ENCODE assay signal across 32 mouse cellular contexts in genomic region chr7:132558141-132558736, GRCm38 (mm10). TPM values are rescaled to one million over a fixed set of nuclear protein-coding genes. Genes with fewer than 3 reads are reported as not detected.
DNase-seq lines count a peak whose midpoint lies in the region; ATAC-seq and TF ChIP-seq lines count a peak whose summit lies in the region.
"Had no signal": no experiment of that assay in that cellular context is flagged by ENCODE, and none has a peak within 500 bp of the region (broad histone marks: within the 10 kb centered on the region; RNA-seq: fewer than 3 reads in every experiment).

No protein-coding gene starts in this region.

- ATAC-seq in liver, embryonic 14.5 days (ENCODE audit: insufficient read depth), result peak; percentile 86
- ATAC-seq: activated CD4-positive, CD25-positive, alpha-beta regulatory T cell, adult 4 months; forebrain, embryonic 16.5 days; hindbrain, postnatal 0 days; intestine, postnatal 0 days; midbrain, embryonic 13.5 days had no signal

- peak; percentile 36 for DNase-seq in MEL (ENCODE audit: low read depth, low spot score)
- DNase-seq in c-Kit-positive CD71-positive TER-119-negative erythroid progenitor cells, embryonic 14.5 days (ENCODE audit: low read depth), result peak; percentile 73
- DNase-seq in fat pad, adult 2 months (ENCODE audit: extremely low read depth, low read depth, low spot score), result peak; percentile 68
- peak; percentile 50 to 63 (median 58) for DNase-seq in liver, embryonic 14.5 days (ENCODE audit: low read depth in 3 of 3, low spot score in 3 of 3)
- DNase-seq in heart, postnatal 25 days (ENCODE audit: low spot score), result no peak
- no peak for DNase-seq in layer of hippocampus, postnatal 14 days (ENCODE audit: low spot score in 2 of 2)
- DNase-seq in right cerebral cortex, postnatal 14 days, result no peak
- DNase-seq in lung, postnatal 10 days, result no peak
- DNase-seq: adrenal gland, adult 8-10 months; cerebellum, adult 8-10 months; heart, adult 11 months; kidney, postnatal 25 days; layer of hippocampus, postnatal 36 days had no signal

- no peak for TF ChIP-seq POLR2A in MEL (IDR thresholded peaks at IDR 0.05; ENCODE audit: control insufficient read depth in 1 of 2, insufficient read depth in 1 of 2, low read depth in 1 of 2, low read length in 2 of 2, poor library complexity in 1 of 2)

- H3K4me3 ChIP-seq in MEL (ENCODE audit: control insufficient read depth in 1 of 2, insufficient read depth in 1 of 2, low read depth in 2 of 2, low read length in 2 of 2), result no peak overlapping the region
- H3K4me3 ChIP-seq in liver, embryonic 14.5 days (ENCODE audit: insufficient read depth in 1 of 2, low read depth in 2 of 2, low read length in 2 of 2), result no peak overlapping the region
- H3K4me3 ChIP-seq: embryonic facial prominence, embryonic 12.5 days; forebrain, embryonic 10.5 days; hindbrain, embryonic 10.5 days; layer of hippocampus, adult 2 months; limb, embryonic 13.5 days; midbrain, embryonic 13.5 days had no signal

- peak overlapping the region; percentile 21; the same call in 1 of the 2 replicates for H3K4me2 ChIP-seq in liver, embryonic 14.5 days (ENCODE audit: low read depth)
- H3K4me2 ChIP-seq: embryonic facial prominence, embryonic 12.5 days; heart, embryonic 11.5 days; limb, embryonic 13.5 days; midbrain, embryonic 13.5 days had no signal

- H3K4me1 ChIP-seq in MEL (ENCODE audit: control insufficient read depth in 1 of 2, insufficient read depth in 2 of 2, low read length in 2 of 2), result peaks cover 0 to 12% of the 10 kb centered on the region in 2 experiments; a peak in 3 of 4 replicates
- H3K4me1 ChIP-seq in liver, embryonic 14.5 days (replicated peaks; ENCODE audit: control insufficient read depth in 2 of 2, insufficient read depth in 2 of 2, low read length in 1 of 2), result peaks cover 12 to 17% of the 10 kb centered on the region in 2 experiments
- H3K4me1 ChIP-seq: embryonic facial prominence, embryonic 12.5 days; forebrain, embryonic 10.5 days; midbrain, embryonic 13.5 days had no signal

- H3K27ac ChIP-seq in MEL (ENCODE audit: control insufficient read depth, low read depth, low read length), result no peak overlapping the region
- H3K27ac ChIP-seq in liver, embryonic 14.5 days, result no peak overlapping the region
- H3K27ac ChIP-seq: embryonic facial prominence, embryonic 12.5 days; forebrain, embryonic 10.5 days; hindbrain, embryonic 10.5 days; hindbrain, postnatal 0 days; layer of hippocampus, adult 2 months; limb, embryonic 13.5 days; midbrain, embryonic 13.5 days had no signal

- intact Hi-C loops in heart, postnatal 25 days (cut with DNase I), result loop anchor here (10.0 kb wide), 1 partner anchor 1003 kb away; no protein-coding TSS in a partner anchor

- H3K79me2 ChIP-seq in MEL (ENCODE audit: control insufficient read depth, insufficient read depth, low read length, poor library complexity), result no peaks in the 10 kb centered on the region

- TF ChIP-seq RAD21 in MEL (IDR thresholded peaks at IDR 0.05; ENCODE audit: low read depth, low read length), result no peak

- WGBS in liver, embryonic 14.5 days (ENCODE audit: insufficient replicate concordance), result 32% methylated on average over 7 of the region's 7 CpGs

- no peaks in the 10 kb centered on the region for H3K9me3 ChIP-seq in MEL (replicated peaks; ENCODE audit: insufficient read depth, low read length)
- no peaks in the 10 kb centered on the region for H3K9me3 ChIP-seq in liver, embryonic 14.5 days (ENCODE audit: control insufficient read depth, low read length)
- H3K9me3 ChIP-seq: embryonic facial prominence, embryonic 12.5 days; forebrain, embryonic 10.5 days; hindbrain, embryonic 10.5 days; limb, embryonic 13.5 days; midbrain, embryonic 13.5 days had no signal

- peaks cover 15 to 28% of the 10 kb centered on the region in 2 experiments for H3K36me3 ChIP-seq in MEL (ENCODE audit: control insufficient read depth in 1 of 2, insufficient read depth in 2 of 2, low read length in 2 of 2)
- peaks cover 49% of the 10 kb centered on the region for H3K36me3 ChIP-seq in liver, embryonic 14.5 days (replicated peaks; ENCODE audit: control insufficient read depth, insufficient read depth, low read depth)

- no peak for TF ChIP-seq EP300 in MEL (IDR thresholded peaks at IDR 0.05; ENCODE audit: low read depth in 1 of 2, low read length in 2 of 2)
- peak; percentile 40; the same call in 1 of the 2 replicates for TF ChIP-seq EP300 in liver, embryonic 14.5 days (IDR thresholded peaks at IDR 0.05; ENCODE audit: low read depth)

- no peaks in the 10 kb centered on the region for H3K27me3 ChIP-seq in MEL (ENCODE audit: control insufficient read depth in 1 of 2, insufficient read depth in 2 of 2, low read length in 2 of 2)
- H3K27me3 ChIP-seq in liver, embryonic 14.5 days (ENCODE audit: control insufficient read depth, insufficient read depth, low read length), result no peaks in the 10 kb centered on the region
- H3K27me3 ChIP-seq: embryonic facial prominence, embryonic 12.5 days; limb, embryonic 13.5 days; midbrain, embryonic 13.5 days had no signal

- no peak for TF ChIP-seq CTCF in MEL (IDR thresholded peaks at IDR 0.05 in 2 of 3, conservative IDR thresholded peaks at IDR 0.05 in 1 of 3; ENCODE audit: control insufficient read depth in 1 of 3, insufficient read depth in 1 of 3, low read depth in 2 of 3, low read length in 3 of 3, poor library complexity in 1 of 3, severe bottlenecking in 1 of 3)
- TF ChIP-seq CTCF in liver, embryonic 14.5 days (IDR thresholded peaks at IDR 0.05; ENCODE audit: low read depth), result no peak

- H3K9ac ChIP-seq in MEL (ENCODE audit: control insufficient read depth, low read depth, low read length, poor library complexity, severe bottlenecking), result no peak overlapping the region
- no peak overlapping the region for H3K9ac ChIP-seq in liver, embryonic 14.5 days (replicated peaks)
- H3K9ac ChIP-seq: embryonic facial prominence, embryonic 12.5 days; limb, embryonic 13.5 days; midbrain, embryonic 13.5 days had no signal

TF ChIP-seq in MEL, 35 proteins besides CTCF, POLR2A, EP300 and RAD21:
- TF ChIP-seq TCF12 (IDR thresholded peaks at IDR 0.05; ENCODE audit: low read depth, low read length), result peak; percentile 48; the same call in 1 of the 2 replicates
- 0 out of 2 replicates have a peak, but pooled peaks have one; percentile 12 for TF ChIP-seq GATA1 (IDR thresholded peaks at IDR 0.05; ENCODE audit: low read depth, low read length)
- peak; percentile 23; the same call in 1 of the 2 replicates for TF ChIP-seq ETS1 (IDR thresholded peaks at IDR 0.05; ENCODE audit: low read depth, low read length)
- TF ChIP-seq E2F4 (IDR thresholded peaks at IDR 0.05; ENCODE audit: borderline replicate concordance, low read depth, low read length), result no peak
- TF ChIP-seq MXI1 (IDR thresholded peaks at IDR 0.05; ENCODE audit: low read depth, low read length), result no peak
- no peak for TF ChIP-seq RCOR1 (IDR thresholded peaks at IDR 0.05; ENCODE audit: low read depth, low read length)
- TF ChIP-seq TAL1 (IDR thresholded peaks at IDR 0.05; ENCODE audit: low read length), result peak; percentile 44; the same call in 1 of the 2 replicates
TF ChIP-seq in MEL: peak in this region for 4.

RNA-seq across cellular contexts. Expression of gene Oat, which starts 18.0 kb away (rescaled TPM):
- 226 and 236 TPM in 2 replicates for total RNA-seq in MEL (2012; rRNA removed)
- 100 to 1,000 TPM; 190 to 209 TPM for polyA plus RNA-seq in MEL (2012; ENCODE audit: insufficient read depth in 1 of 2, insufficient read length in 2 of 2, low read depth in 1 of 2, low replicate concordance in 2 of 2, missing spikeins in 1 of 2)
- 28.2 and 37.8 TPM in 2 replicates for polyA plus RNA-seq in liver, embryonic 14.5 days (2012; rRNA removed)
- 70.6 and 79.6 TPM in 2 replicates for polyA plus RNA-seq in liver, embryonic 14.5 days (2014; fragmentation: Nextera tagmentation; extraction: Ambion mirVana)
- total RNA-seq in heart, postnatal 25 days (2021), result 100 to 1,000 TPM; 162 to 164 TPM
- 10 to 100 TPM; 67.5 to 72.9 TPM for total RNA-seq in layer of hippocampus, postnatal 14 days (2021)

RNA-seq across cellular contexts. Expression of gene Nkx1-2, which starts 41.2 kb away (rescaled TPM):
- 1.5 and 2.4 TPM in 2 replicates for total RNA-seq in MEL (2012; rRNA removed)
- polyA plus RNA-seq in MEL (2012; ENCODE audit: insufficient read depth in 1 of 2, insufficient read length in 2 of 2, low read depth in 1 of 2, low replicate concordance in 2 of 2, missing spikeins in 1 of 2), result 1 to 10 TPM in 1 of 2 experiments, not detected in 1; 2.8 TPM
- 0.01 TPM in 1 of 2 replicates, not detected in the other for polyA plus RNA-seq in liver, embryonic 14.5 days (2012; rRNA removed)
- polyA plus RNA-seq in liver, embryonic 14.5 days (2014; fragmentation: Nextera tagmentation; extraction: Ambion mirVana), result not detected in 2 replicates
- total RNA-seq in heart, postnatal 25 days (2021), result not detected
- total RNA-seq in layer of hippocampus, postnatal 14 days (2021), result not detected
- total RNA-seq: adrenal gland, adult 8-10 months; hindbrain, postnatal 0 days; layer of hippocampus, adult 2 months; layer of hippocampus, postnatal 36 days; left cerebral cortex, postnatal 14 days; monocyte, adult 5-6 weeks; neutrophil, adult 5-6 weeks had no signal
- polyA plus RNA-seq: activated CD4-positive, CD25-positive, alpha-beta regulatory T cell, adult 4 months; C2C12; heart, postnatal 0 days; kidney, embryonic 14.5 days; lung, embryonic 16.5 days; thymus, postnatal 0 days had no signal

RNA-seq across cellular contexts. Expression of gene Lhpp, which starts 52.2 kb away (rescaled TPM):
- total RNA-seq in MEL (2012; rRNA removed), result 30.3 and 31.0 TPM in 2 replicates
- 10 to 100 TPM in 1 of 2 experiments, not detected in 1; 39.3 TPM for polyA plus RNA-seq in MEL (2012; ENCODE audit: insufficient read depth in 1 of 2, insufficient read length in 2 of 2, low read depth in 1 of 2, low replicate concordance in 2 of 2, missing spikeins in 1 of 2)
- polyA plus RNA-seq in liver, embryonic 14.5 days (2012; rRNA removed), result 5.5 and 5.6 TPM in 2 replicates
- 6.0 and 6.3 TPM in 2 replicates for polyA plus RNA-seq in liver, embryonic 14.5 days (2014; fragmentation: Nextera tagmentation; extraction: Ambion mirVana)
- 10 to 100 TPM; 14.6 to 15.6 TPM for total RNA-seq in heart, postnatal 25 days (2021)
- 10 to 100 TPM; 30.5 to 31.2 TPM for total RNA-seq in layer of hippocampus, postnatal 14 days (2021)

Comparison
In these comparisons a context has a peak if more than half of its experiments do, and no peak if none do; other contexts are left out.
1. DNase-seq: peak in MEL (single experiment), c-Kit-positive CD71-positive TER-119-negative erythroid progenitor cells, embryonic 14.5 days (single experiment), fat pad, adult 2 months (single experiment) and liver, embryonic 14.5 days (3 of 3); none in heart, postnatal 25 days (single experiment), layer of hippocampus, postnatal 14 days (0 of 2), right cerebral cortex, postnatal 14 days (single experiment) and lung, postnatal 10 days (single experiment).